Comparison of ENCODE assay signal across 8 mouse cellular contexts in the genomic region with DNA sequence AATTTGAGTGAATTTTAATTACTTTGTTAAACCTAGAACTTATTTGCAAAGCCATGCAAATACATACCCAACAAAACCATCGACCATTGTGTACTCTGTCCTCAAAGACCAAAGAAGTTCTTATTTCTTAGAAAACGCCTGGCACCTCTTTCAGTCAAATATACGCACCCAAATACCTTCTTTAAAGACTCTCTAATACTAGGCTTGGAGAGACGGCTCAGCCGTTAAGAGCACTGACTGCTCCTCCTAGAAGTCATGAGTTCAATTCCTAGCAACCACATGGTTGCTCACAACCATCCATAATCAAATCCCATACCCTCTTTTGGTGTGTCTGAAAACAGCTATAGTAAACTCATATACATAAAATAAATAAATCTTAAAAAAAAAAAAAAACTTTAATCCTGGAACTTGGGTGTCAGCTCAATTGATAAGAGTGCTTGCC. TPM values are rescaled to one million over a fixed set of nuclear protein-coding genes. Genes with fewer than 3 reads are reported as not detected.
DNase-seq lines count a peak whose midpoint lies in the region; ATAC-seq and TF ChIP-seq lines count a peak whose summit lies in the region.

No protein-coding gene starts in this region.

- H3K27ac ChIP-seq in lung, embryonic 14.5 days (ENCODE audit: low read depth) = no peak overlapping the region
- 0 out of 2 replicates have a peak overlapping the region, but pooled peaks have one; percentile 97 for H3K27ac ChIP-seq in embryonic facial prominence, embryonic 15.5 days (replicated peaks)
- H3K27ac ChIP-seq in intestine, embryonic 16.5 days (ENCODE audit: low read length) = no peak overlapping the region
- H3K27ac ChIP-seq in neural tube, embryonic 13.5 days (replicated peaks) = no peak overlapping the region

- peak; percentile 37; the same call in 1 of the 2 replicates for ATAC-seq in lung, embryonic 14.5 days (ENCODE audit: insufficient read depth)
- 0 out of 2 replicates have a peak, but pooled peaks have one; percentile 25 for ATAC-seq in embryonic facial prominence, embryonic 15.5 days (ENCODE audit: insufficient number of reproducible peaks, low FRiP score, low TSS enrichment, low read depth)
- ATAC-seq in intestine, embryonic 16.5 days = no peak; the same call in none of the 2 replicates
- peak; percentile 37 for ATAC-seq in neural tube, embryonic 13.5 days (ENCODE audit: low read depth)

- WGBS in lung, embryonic 14.5 days = 42% methylated on average over 5 of the region's 5 CpGs
- 39% methylated on average over 5 of the region's 5 CpGs for WGBS in embryonic facial prominence, embryonic 15.5 days
- WGBS in intestine, embryonic 16.5 days = 37% methylated on average over 5 of the region's 5 CpGs
- WGBS in neural tube, embryonic 13.5 days = 35% methylated on average over 5 of the region's 5 CpGs

- no peaks in the 10 kb centered on the region for H3K27me3 ChIP-seq in lung, embryonic 14.5 days (ENCODE audit: insufficient read depth, low read length)
- no peaks in the 10 kb centered on the region for H3K27me3 ChIP-seq in embryonic facial prominence, embryonic 15.5 days
- no peaks in the 10 kb centered on the region for H3K27me3 ChIP-seq in intestine, embryonic 16.5 days (replicated peaks; ENCODE audit: control insufficient read depth, insufficient read depth, low read length)
- H3K27me3 ChIP-seq in neural tube, embryonic 13.5 days = no peaks in the 10 kb centered on the region

- 0 out of 2 replicates have a peak, but pooled peaks cover under 1% of the 10 kb centered on the region for H3K36me3 ChIP-seq in lung, embryonic 14.5 days (ENCODE audit: insufficient read depth)
- H3K36me3 ChIP-seq in embryonic facial prominence, embryonic 15.5 days = no peaks in the 10 kb centered on the region
- H3K36me3 ChIP-seq in intestine, embryonic 16.5 days (ENCODE audit: control insufficient read depth, insufficient read depth, low read length) = no peaks in the 10 kb centered on the region
- no peaks in the 10 kb centered on the region for H3K36me3 ChIP-seq in neural tube, embryonic 13.5 days

- no peak overlapping the region for H3K9ac ChIP-seq in lung, embryonic 14.5 days
- H3K9ac ChIP-seq in embryonic facial prominence, embryonic 15.5 days = no peak overlapping the region
- H3K9ac ChIP-seq in intestine, embryonic 16.5 days (ENCODE audit: low read depth, low read length) = no peak overlapping the region
- no peak overlapping the region for H3K9ac ChIP-seq in neural tube, embryonic 13.5 days

- H3K4me1 ChIP-seq in lung, embryonic 14.5 days (ENCODE audit: insufficient read depth) = 0 out of 2 replicates have a peak, but pooled peaks cover 5% of the 10 kb centered on the region
- H3K4me1 ChIP-seq in embryonic facial prominence, embryonic 15.5 days = peaks cover 8% of the 10 kb centered on the region
- H3K4me1 ChIP-seq in intestine, embryonic 16.5 days (ENCODE audit: control insufficient read depth, insufficient read depth, low read length) = peaks cover 11% of the 10 kb centered on the region
- peaks cover 17% of the 10 kb centered on the region for H3K4me1 ChIP-seq in neural tube, embryonic 13.5 days (replicated peaks)

- no peak for DNase-seq in lung, embryonic 14.5 days
- no peak for DNase-seq in lung, adult 18-20 months
- DNase-seq in embryo, embryonic 10.5 days (ENCODE audit: low spot score) = no peak
- DNase-seq in thymus, postnatal 0 days (ENCODE audit: low spot score) = no peak
- no peak for DNase-seq in thymus, postnatal 4 days

- peak overlapping the region; percentile 82 for H3K4me3 ChIP-seq in lung, embryonic 14.5 days (ENCODE audit: low read depth, low read length)
- H3K4me3 ChIP-seq in embryonic facial prominence, embryonic 15.5 days (replicated peaks) = peak overlapping the region; percentile 95
- H3K4me3 ChIP-seq in intestine, embryonic 16.5 days (ENCODE audit: low read length) = peak overlapping the region; percentile 99
- H3K4me3 ChIP-seq in neural tube, embryonic 13.5 days = peak overlapping the region; percentile 91

- TF ChIP-seq CTCF in lung, embryonic 14.5 days (IDR thresholded peaks at IDR 0.05; ENCODE audit: low read depth) = no peak

- H3K4me2 ChIP-seq in lung, embryonic 14.5 days = peak overlapping the region; percentile 74
- peak overlapping the region; percentile 61 for H3K4me2 ChIP-seq in embryonic facial prominence, embryonic 15.5 days (replicated peaks)
- H3K4me2 ChIP-seq in intestine, embryonic 16.5 days (ENCODE audit: low read depth, low read length) = peak overlapping the region; percentile 56
- H3K4me2 ChIP-seq in neural tube, embryonic 13.5 days = peak overlapping the region; percentile 75

- no peaks in the 10 kb centered on the region for H3K9me3 ChIP-seq in lung, embryonic 14.5 days (ENCODE audit: low read depth, low read length)
- H3K9me3 ChIP-seq in embryonic facial prominence, embryonic 15.5 days (replicated peaks) = no peaks in the 10 kb centered on the region
- no peaks in the 10 kb centered on the region for H3K9me3 ChIP-seq in intestine, embryonic 16.5 days (ENCODE audit: control insufficient read depth, low read length)
- H3K9me3 ChIP-seq in neural tube, embryonic 13.5 days = no peaks in the 10 kb centered on the region

RNA-seq across cellular contexts. Expression of gene Dhx36, which starts 0.4 kb away (rescaled TPM):
- polyA plus RNA-seq in lung, embryonic 14.5 days (2014; fragmentation: Nextera tagmentation; extraction: Ambion mirVana) = 38.6 and 39.8 TPM in 2 replicates
- polyA plus RNA-seq in embryonic facial prominence, embryonic 15.5 days (2015; fragmentation: Nextera tagmentation; extraction: Ambion mirVana) = 27.7 TPM in 2 replicates
- polyA plus RNA-seq in intestine, embryonic 16.5 days (2015; fragmentation: Nextera tagmentation; extraction: Ambion mirVana) = 8.2 and 10.4 TPM in 2 replicates
- 44.3 and 46.2 TPM in 2 replicates for polyA plus RNA-seq in neural tube, embryonic 13.5 days (2015; fragmentation: Nextera tagmentation; extraction: Ambion mirVana)
- 25.3 and 30.6 TPM in 2 replicates for polyA plus RNA-seq in thymus, postnatal 0 days (2015; fragmentation: Nextera tagmentation; extraction: Ambion mirVana)
